Mouse (Mus musculus) ES-Bruce4 (cell line): ENCODE results near the gene 2310057M21Rik.

Source experiments
- CTCF ChIP-seq: IDR thresholded peaks from one replicate; pipeline ENCODE4 v1.8.1; 2011; ENCODE audit warnings: low read depth, low read length
- EP300 ChIP-seq: IDR thresholded peaks from 2 replicates; pipeline ENCODE4 v1.6.1; 2011; ENCODE audit warnings: low read depth, low read length; ENCODE audit not compliant: insufficient read depth

DNA sequence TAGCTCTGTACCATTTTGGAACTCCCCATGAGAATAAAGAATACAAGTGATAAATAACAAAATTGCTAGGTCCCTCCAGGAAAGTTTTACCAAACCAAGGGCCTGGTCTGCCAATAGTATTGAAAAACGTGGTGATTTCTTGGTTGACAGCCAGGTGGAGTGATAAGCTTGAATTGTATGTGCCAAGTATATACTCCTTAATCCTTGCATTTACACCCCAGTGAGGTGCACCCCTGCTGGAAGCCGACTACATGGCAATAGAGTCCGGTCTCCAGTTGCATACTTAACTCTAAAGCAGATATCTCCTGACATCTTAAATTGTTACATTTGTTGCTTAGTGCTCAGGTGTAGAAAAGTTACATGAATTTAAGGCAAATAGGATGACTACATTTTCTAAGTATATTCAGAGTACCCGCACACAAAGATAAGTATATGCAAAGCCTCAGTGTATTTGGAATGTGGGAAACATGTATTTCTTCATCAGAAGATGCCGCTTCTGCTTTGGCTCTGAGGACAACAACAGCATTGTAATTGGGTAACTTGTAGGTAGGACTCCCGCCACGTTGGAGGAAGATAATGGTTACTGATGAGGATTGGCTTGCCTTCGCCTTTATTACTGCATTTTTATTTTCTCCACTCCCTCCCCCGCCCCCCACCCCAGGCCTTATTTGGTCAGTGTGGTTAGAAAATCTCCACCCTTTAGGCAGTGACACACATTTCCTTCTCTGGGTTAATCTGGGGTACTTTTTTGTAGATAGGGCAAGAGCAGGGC, 9.5 kb upstream of the 2310057M21Rik start:
- TF ChIP-seq EP300, result no peak
- no peak for TF ChIP-seq CTCF
